Comparison of ENCODE assay signal across 13 mouse cellular contexts in genomic region chr11:59956749-59957148, GRCm38 (mm10).
"Had no signal": no experiment of that assay in that cellular context is flagged by ENCODE, and none has a peak within 500 bp of the region (broad histone marks: within the 10 kb centered on the region; RNA-seq: fewer than 3 reads in every experiment).

No protein-coding gene starts in this region.

- H3K4me2 ChIP-seq: hindbrain, embryonic 15.5 days; liver, embryonic 11.5 days; liver, embryonic 15.5 days; lung, embryonic 15.5 days; midbrain, embryonic 13.5 days had no signal

- H3K9me3 ChIP-seq: hindbrain, embryonic 15.5 days; liver, embryonic 15.5 days; lung, embryonic 15.5 days; midbrain, embryonic 13.5 days had no signal

- H3K27ac ChIP-seq: hindbrain, embryonic 15.5 days; liver, embryonic 15.5 days; lung, embryonic 15.5 days; midbrain, embryonic 13.5 days; stomach, postnatal 0 days had no signal

- H3K27me3 ChIP-seq: hindbrain, embryonic 15.5 days; liver, embryonic 15.5 days; lung, embryonic 15.5 days; midbrain, embryonic 13.5 days had no signal

- DNase-seq: kidney, adult 2 months; kidney, postnatal 25 days; left cerebral cortex, postnatal 4 days; right cerebral cortex, adult 18-20 months; thymus, adult 2 months; thymus, postnatal 25 days had no signal

- H3K9ac ChIP-seq: hindbrain, embryonic 15.5 days; liver, embryonic 15.5 days; lung, embryonic 15.5 days; midbrain, embryonic 13.5 days had no signal

- H3K4me1 ChIP-seq: hindbrain, embryonic 15.5 days; midbrain, embryonic 13.5 days had no signal

- ATAC-seq: intestine, embryonic 16.5 days; midbrain, embryonic 13.5 days had no signal

- H3K4me3 ChIP-seq: hindbrain, embryonic 15.5 days; liver, embryonic 15.5 days; lung, embryonic 15.5 days; midbrain, embryonic 13.5 days had no signal
